Mouse (Mus musculus) stomach, embryonic 15.5 days (tissue): ENCODE data around the gene Rasa1. TPM values are rescaled to one million over a fixed set of nuclear protein-coding genes. Genes with fewer than 3 reads are reported as not detected.

Source experiments
- ATAC-seq: fragments of 200-750 bp; cut with Nextera tagmentation; 2 replicates; pipeline ENCODE4 v1.8.0; 2017; ENCODE audit warnings: low read depth, moderate number of reproducible peaks, moderate TSS enrichment; ENCODE audit not compliant: insufficient read depth, low FRiP score
- H3K27ac ChIP-seq: fragments of 300-500 bp; sonication (generic); 2 replicates; pipeline ENCODE4 v1.5.1; 2015; ENCODE audit warnings: mild to moderate bottlenecking, inconsistent platforms
- H3K27me3 ChIP-seq: fragments of 300-500 bp; sonication (generic); replicated peaks from 2 replicates; pipeline ENCODE4 v1.6.1; 2015; ENCODE audit warnings: inconsistent platforms
- H3K36me3 ChIP-seq: fragments of 300-500 bp; sonication (generic); 2 replicates; pipeline ENCODE4 v1.6.1; 2015; ENCODE audit warnings: inconsistent platforms
- H3K4me1 ChIP-seq: fragments of 300-500 bp; sonication (generic); 2 replicates; pipeline ENCODE4 v1.6.1; 2015; ENCODE audit warnings: inconsistent platforms
- H3K4me2 ChIP-seq: fragments of 300-500 bp; sonication (generic); 2 replicates; pipeline ENCODE4 v1.6.1; 2015; ENCODE audit warnings: mild to moderate bottlenecking, inconsistent platforms
- H3K4me3 ChIP-seq: fragments of 300-500 bp; sonication (generic); replicated peaks from 2 replicates; pipeline ENCODE4 v1.5.1; 2015; ENCODE audit warnings: inconsistent platforms
- H3K9ac ChIP-seq: fragments of 300-500 bp; sonication (generic); 2 replicates; pipeline ENCODE4 v1.6.1; 2015; ENCODE audit warnings: inconsistent platforms
- H3K9me3 ChIP-seq: fragments of 300-500 bp; sonication (generic); 2 replicates; pipeline ENCODE4 v1.6.1; 2016; ENCODE audit warnings: inconsistent platforms
- WGBS: fragments of 180-500 bp; shearing (Covaris S2); methylation state at CpG from one replicate; pipeline ENCODE4 v1.1.7; 2015; 5-methylcytosine and 5-hydroxymethylcytosine counted together
- polyA plus RNA-seq: library from polyadenylated mRNA; unstranded; fragments of >200 nt; fragmentation: Nextera tagmentation; extraction: Ambion mirVana; gene quantifications from 2 replicates; pipeline ENCODE4 v1.2.1, GENCODE M21; 2015

Gene Rasa1
- polyA plus RNA-seq, 1 experiment from 2014 or later: 41.0 TPM

GRCm38 (mm10) chr13:85238760-85239159 is 50.2 kb downstream of the Rasa1 start:
- no peak overlapping the region for H3K9ac ChIP-seq
- peak; percentile 39; the same call in 1 of the 2 replicates for ATAC-seq
- no peak overlapping the region for H3K4me2 ChIP-seq
- H3K36me3 ChIP-seq: no peaks in the 10 kb centered on the region
- no peaks in the 10 kb centered on the region for H3K27me3 ChIP-seq
- H3K9me3 ChIP-seq: no peaks in the 10 kb centered on the region
- WGBS: 81% methylated on average over 7 of the region's 7 CpGs
- no peak overlapping the region for H3K4me3 ChIP-seq
- H3K27ac ChIP-seq: no peak overlapping the region
- no peaks in the 10 kb centered on the region for H3K4me1 ChIP-seq

GRCm38 (mm10) chr13:85218656-85219055 is 70.3 kb downstream of the Rasa1 start:
- 69% methylated on average over 4 of the region's 4 CpGs for WGBS
- Histone ChIP-seq H3K36me3 (0 out of 2 replicates have a peak, but pooled peaks cover 6% of the 10 kb centered on the region), H3K9me3 (no peaks in the 10 kb centered on the region), H3K27me3 (no peaks in the 10 kb centered on the region), H3K4me1 (no peaks in the 10 kb centered on the region), H3K27ac (no peak overlapping the region), H3K9ac (no peak overlapping the region), H3K4me3 (no peak overlapping the region), H3K4me2 (no peak overlapping the region)
- ATAC-seq: no peak

DNA sequence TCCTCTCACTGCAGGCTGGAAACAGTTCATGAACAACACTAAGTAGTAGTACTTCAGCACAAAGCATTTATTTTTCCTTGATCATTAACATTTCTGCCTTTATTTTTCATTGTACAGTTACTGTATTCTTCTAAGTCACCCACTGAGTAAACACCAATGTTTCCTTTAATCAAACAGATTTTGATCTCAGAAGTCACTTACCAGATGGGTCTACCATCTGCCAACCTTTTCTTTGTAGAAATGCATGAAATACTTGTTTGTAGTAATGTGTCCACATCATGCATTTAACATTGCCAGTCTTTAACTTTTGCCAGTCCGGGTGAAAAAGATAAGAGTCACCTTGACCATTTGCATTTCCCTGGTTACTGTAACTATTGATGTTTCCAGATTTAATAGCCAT is 78.6 kb downstream of the Rasa1 start:
- H3K4me2 ChIP-seq: no peak overlapping the region
- no peak for ATAC-seq
- H3K27me3 ChIP-seq: no peaks in the 10 kb centered on the region
- no peak overlapping the region for H3K9ac ChIP-seq
- no peaks in the 10 kb centered on the region for H3K4me1 ChIP-seq
- H3K36me3 ChIP-seq: peaks cover 5% of the 10 kb centered on the region; the same call in 1 of the 2 replicates
- H3K9me3 ChIP-seq: no peaks in the 10 kb centered on the region
- 74% methylated on average over 1 of the region's 1 CpGs for WGBS
- H3K4me3 ChIP-seq: no peak overlapping the region
- H3K27ac ChIP-seq: no peak overlapping the region

GRCm38 (mm10) chr13:85208656-85209055 is 80.3 kb downstream of the Rasa1 start:
- peaks cover 7% of the 10 kb centered on the region; the same call in 1 of the 2 replicates for H3K36me3 ChIP-seq
- no peak overlapping the region for H3K4me3 ChIP-seq
- no peaks in the 10 kb centered on the region for H3K4me1 ChIP-seq
- H3K27me3 ChIP-seq: no peaks in the 10 kb centered on the region
- H3K9me3 ChIP-seq: no peaks in the 10 kb centered on the region
- no peak overlapping the region for H3K4me2 ChIP-seq
- H3K9ac ChIP-seq: no peak overlapping the region
- no peak for ATAC-seq
- WGBS: 93% methylated on average over 6 of the region's 6 CpGs
- H3K27ac ChIP-seq: no peak overlapping the region

DNA sequence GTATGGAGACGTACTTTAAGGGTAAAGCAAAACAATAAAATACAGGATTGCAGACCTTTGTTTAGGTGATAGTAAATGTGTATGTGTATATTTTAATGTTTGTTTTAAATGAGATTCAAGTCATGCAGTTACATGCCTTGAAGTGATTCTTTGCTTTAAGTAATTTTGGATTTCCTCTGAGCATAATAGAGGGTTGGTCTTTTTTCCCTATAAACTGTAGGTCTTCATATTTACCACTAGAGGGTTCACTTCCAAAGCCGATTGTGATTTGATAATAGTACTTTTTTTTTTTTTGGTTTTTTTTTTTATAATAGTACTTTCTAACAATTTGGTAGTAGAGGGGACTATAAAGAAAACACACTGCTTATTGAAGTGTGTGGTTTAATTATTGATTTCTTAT is 81.4 kb downstream of the Rasa1 start:
- no peak for ATAC-seq
- H3K36me3 ChIP-seq: peaks cover 10% of the 10 kb centered on the region; the same call in 1 of the 2 replicates
- no peaks in the 10 kb centered on the region for H3K4me1 ChIP-seq
- no peak overlapping the region for H3K9ac ChIP-seq
- H3K4me2 ChIP-seq: no peak overlapping the region
- 72% methylated on average over 2 of the region's 2 CpGs for WGBS
- no peak overlapping the region for H3K4me3 ChIP-seq
- H3K27ac ChIP-seq: no peak overlapping the region
- H3K27me3 ChIP-seq: no peaks in the 10 kb centered on the region
- no peaks in the 10 kb centered on the region for H3K9me3 ChIP-seq

DNA sequence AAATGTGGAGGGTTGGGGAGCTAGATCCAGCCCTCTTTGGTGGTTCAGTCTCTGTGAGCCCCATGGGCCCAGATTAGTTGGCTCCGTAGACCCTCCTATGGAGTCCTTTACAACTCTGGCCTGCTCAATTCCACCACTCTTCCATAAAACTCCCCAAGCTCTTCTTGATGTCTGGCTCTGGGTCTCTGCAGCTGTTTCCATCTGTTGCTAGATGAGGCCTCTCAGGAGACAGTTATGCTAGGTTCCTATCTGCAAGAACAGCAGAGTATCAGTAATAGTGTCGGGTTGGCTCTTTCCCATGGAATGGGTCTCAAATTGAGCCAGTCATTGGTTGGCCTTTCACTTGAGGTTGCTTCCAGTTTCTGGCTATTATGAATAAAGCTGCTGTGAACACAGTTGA is 97.7 kb downstream of the Rasa1 start:
- Histone ChIP-seq H3K27me3 (no peaks in the 10 kb centered on the region), H3K9ac (no peak overlapping the region), H3K36me3 (peaks cover 8% of the 10 kb centered on the region; the same call in 1 of the 2 replicates), H3K27ac (no peak overlapping the region), H3K4me1 (no peaks in the 10 kb centered on the region), H3K4me3 (no peak overlapping the region), H3K9me3 (no peaks in the 10 kb centered on the region), H3K4me2 (no peak overlapping the region)
- WGBS: 95% methylated on average over 2 of the region's 2 CpGs
- no peak for ATAC-seq

DNA sequence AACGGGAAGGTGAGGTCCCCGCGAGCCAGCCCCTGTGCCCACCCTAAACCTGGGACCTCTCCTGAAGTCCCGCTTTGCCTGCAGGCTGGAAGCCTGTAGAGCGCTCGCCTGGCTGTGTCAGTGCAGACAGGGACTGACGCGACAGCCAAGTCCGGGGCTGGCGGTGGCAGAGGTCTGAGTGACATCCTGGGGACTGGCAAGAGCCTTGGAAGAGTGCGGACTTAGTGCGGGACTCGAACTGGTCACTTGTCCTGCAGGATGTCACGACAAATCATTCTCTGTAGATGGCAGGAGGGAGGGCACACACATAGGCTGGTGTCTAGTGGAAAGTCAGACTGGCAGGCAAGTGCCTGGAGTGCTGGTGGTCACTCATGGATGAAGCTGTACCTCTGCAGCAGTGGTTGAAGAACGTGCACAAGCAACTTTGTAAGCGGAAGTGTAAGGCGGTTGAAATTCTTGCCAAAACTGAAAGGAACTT is 99.2 kb downstream of the Rasa1 start:
- peaks cover 8% of the 10 kb centered on the region; the same call in 1 of the 2 replicates for H3K36me3 ChIP-seq
- H3K9me3 ChIP-seq: no peaks in the 10 kb centered on the region
- peak overlapping the region; percentile 59; the same call in 1 of the 2 replicates for H3K27ac ChIP-seq
- H3K4me2 ChIP-seq: peak overlapping the region; percentile 74
- no peaks in the 10 kb centered on the region for H3K4me1 ChIP-seq
- peak overlapping the region; percentile 70 for H3K9ac ChIP-seq
- no peaks in the 10 kb centered on the region for H3K27me3 ChIP-seq
- peak overlapping the region; percentile 80 for H3K4me3 ChIP-seq
- peak; percentile 61 for ATAC-seq
- WGBS: under 1% methylated on average over 17 of the region's 17 CpGs

GRCm38 (mm10) chr13:85188903-85189643 is 99.9 kb downstream of the Rasa1 start, which contains the start of gene Ccnh:
Ccnh (plus strand) TSS chr13:85189408.
- H3K9me3 ChIP-seq: no peaks in the 10 kb centered on the region
- ATAC-seq: peak; percentile 98
- H3K9ac ChIP-seq: peak within 1 kb of the TSS; percentile 70
- 1% methylated on average over 44 of the region's 44 CpGs for WGBS
- no peaks in the 10 kb centered on the region for H3K4me1 ChIP-seq
- H3K36me3 ChIP-seq: peaks cover 8% of the 10 kb centered on the region; the same call in 1 of the 2 replicates
- peak within 1 kb of the TSS; percentile 80 for H3K4me3 ChIP-seq
- peak within 1 kb of the TSS; percentile 74 for H3K4me2 ChIP-seq
- peak within 1 kb of the TSS; percentile 59; the same call in 1 of the 2 replicates for H3K27ac ChIP-seq
- H3K27me3 ChIP-seq: no peaks in the 10 kb centered on the region

Other genes starting within 250 kb of the Rasa1 start
- 73.1 and 77.5 TPM in 2 replicates for gene Ccnh, start 99.7 kb downstream of the Rasa1 start, polyA plus RNA-seq